Mouse (Mus musculus) heart, adult 18-20 months (tissue): ENCODE measurements around the gene Exog. TPM values are rescaled to one million over a fixed set of nuclear protein-coding genes. Genes with fewer than 3 reads are reported as not detected.

Experiments used
- DNase-seq, 2 experiments: peaks; one replicate each; pipeline ENCODE4 v3.0.0; 2021 to 2022; ENCODE audit warnings: mixed read lengths in 1 of 2
- long read RNA-seq, 2 experiments: library from polyadenylated mRNA; stranded (forward); transcript quantifications; one replicate each; pipeline ENCODE4 v2.0.0; 2021
- total RNA-seq, 2 experiments: library from RNA; stranded (reverse); gene quantifications; 2 replicates each; pipeline ENCODE4 v1.2.3; 2021

Exog gene
- total RNA-seq = 1 to 10 TPM; 2.7 to 4.0 TPM
- long read RNA-seq, experiment 1, transcript Exog-201 (6 exons, 3,832 nt) = major isoform, 7 of 9 reads
- long read RNA-seq, experiment 1, partial matches to known transcripts = 0 of 9 reads
- long read RNA-seq, experiment 1, other reads (novel, unspliced or antisense) = 1 of 9 reads
- long read RNA-seq, experiment 2, partial matches to known transcripts = 0 of 3 reads
- long read RNA-seq, experiment 2, other reads (novel, unspliced or antisense) = 2 of 3 reads

- DNase-seq = peak; percentile 97 to 98
Observed at GRCm38 (mm10) chr9:119444738-119445429, at the start of gene Exog. Exog (plus strand) TSS chr9:119444943.

DNA sequence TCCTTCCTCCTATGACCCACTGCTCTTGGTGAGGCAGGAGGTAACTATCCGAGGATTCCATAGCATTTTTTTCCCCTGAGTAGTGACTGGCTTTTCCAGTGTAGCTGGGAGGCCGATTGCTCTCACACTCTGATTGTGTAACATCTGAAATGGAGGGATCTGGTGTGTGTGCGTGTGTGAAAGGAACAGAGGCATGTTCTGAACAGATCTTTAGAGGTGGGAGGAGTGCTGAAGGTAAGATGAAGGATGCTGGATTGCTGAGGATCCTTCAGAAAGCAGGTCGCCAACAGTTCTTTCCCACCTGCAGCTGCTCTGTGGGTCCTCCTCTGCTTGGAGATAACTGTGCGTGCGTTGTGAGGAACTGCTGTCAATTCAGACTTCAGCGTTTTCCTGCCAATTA is 43.4 kb upstream of the Exog start:
- DNase-seq = peak in 1 of 2 experiments; percentile 30

DNA sequence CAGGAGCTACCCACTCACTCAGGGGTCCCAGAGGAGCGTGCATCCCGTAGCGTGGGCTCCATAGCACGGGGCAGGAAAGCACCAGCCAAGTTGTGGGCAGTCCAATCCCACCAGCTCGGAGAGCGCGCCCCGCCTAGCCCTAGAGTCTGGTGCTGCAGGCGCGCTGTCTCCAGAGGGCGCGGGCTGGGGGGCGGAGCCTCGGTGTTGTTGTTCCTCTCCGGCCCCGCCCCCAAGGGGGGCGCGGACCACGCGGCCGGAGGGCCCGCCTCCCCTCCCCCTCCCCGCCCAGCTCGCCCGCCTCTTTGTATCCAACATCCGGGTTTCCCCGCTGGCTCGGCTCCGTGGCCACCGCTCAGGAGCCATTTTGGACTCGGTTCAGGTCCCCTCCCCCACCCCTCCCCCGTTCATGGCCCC is 42.9 kb upstream of the Exog start, which contains the start of gene Acvr2b:
Gene Acvr2b, plus strand, starts transcription at position 318 of the 414 bp plus-strand sequence.
- DNase-seq = peak; percentile 95 to 96

GRCm38 (mm10) chr9:119402253-119403235 is 42.2 kb upstream of the Exog start:
- DNase-seq = peak; percentile 33 to 69

- peak; percentile 46 to 58 for DNase-seq
Observed at GRCm38 (mm10) chr9:119403236-119403641, 41.5 kb upstream of the Exog start.

DNA sequence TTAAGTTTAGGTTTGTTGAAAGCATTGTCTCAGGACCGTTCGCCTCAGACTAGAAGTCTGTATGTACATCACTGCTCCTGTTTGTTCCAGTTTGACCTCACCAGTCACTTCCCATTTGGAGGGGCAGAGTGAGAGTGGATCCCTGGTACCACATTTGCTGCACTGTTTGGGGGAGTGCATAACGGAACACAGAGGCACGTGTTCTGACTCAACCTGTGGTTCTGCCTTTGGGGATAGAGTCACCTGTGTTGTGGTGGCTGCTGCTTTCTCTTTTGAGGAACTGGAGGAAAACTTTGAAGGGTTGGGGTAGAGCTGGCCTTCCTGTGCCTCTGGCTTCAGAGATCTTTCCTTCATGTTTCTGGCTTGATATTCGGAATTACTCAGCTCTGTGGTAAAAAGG is 40.7 kb upstream of the Exog start:
- DNase-seq = no peak

GRCm38 (mm10) chr9:119407884-119408283 is 36.9 kb upstream of the Exog start:
- peak in 1 of 2 experiments; percentile 17 for DNase-seq

DNA sequence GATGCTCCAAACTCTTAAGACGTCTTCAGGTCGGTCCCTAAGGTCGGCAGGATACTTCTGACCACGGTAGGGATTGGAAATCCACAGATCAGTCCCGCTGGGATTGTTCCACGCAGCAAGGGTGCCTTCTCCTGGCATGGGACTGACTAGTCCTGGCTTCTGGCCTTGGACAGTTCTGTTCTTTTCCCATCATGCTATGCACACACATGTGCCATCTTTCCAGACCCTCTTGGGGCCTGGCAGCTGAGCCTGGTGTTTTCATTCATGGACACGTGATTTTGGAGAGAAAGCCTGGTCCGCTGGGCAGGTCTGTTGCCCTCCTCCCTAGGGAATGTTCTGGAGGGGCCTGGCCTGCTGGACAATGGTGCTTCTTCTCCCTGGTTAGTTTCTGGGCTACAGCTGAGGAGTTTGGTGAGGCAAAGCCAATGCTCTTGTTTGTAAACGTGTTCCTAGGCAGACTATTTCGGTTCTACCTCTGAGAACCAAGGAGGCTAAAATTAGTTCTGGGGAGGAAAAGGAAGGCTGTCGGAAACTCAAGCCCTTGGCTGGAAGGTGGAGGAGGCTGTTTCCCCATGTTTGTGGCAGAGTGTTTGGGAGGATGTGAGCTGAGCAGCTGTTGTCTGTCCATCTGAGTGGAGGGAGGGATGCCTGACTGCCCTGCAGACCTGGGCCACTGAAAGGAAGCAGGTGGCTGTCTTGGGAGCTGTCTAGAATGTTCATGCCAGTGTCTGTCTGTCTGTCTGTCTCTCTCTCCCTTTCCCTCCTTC is 35.7 kb upstream of the Exog start:
- peak; percentile 35 to 36 for DNase-seq

DNA sequence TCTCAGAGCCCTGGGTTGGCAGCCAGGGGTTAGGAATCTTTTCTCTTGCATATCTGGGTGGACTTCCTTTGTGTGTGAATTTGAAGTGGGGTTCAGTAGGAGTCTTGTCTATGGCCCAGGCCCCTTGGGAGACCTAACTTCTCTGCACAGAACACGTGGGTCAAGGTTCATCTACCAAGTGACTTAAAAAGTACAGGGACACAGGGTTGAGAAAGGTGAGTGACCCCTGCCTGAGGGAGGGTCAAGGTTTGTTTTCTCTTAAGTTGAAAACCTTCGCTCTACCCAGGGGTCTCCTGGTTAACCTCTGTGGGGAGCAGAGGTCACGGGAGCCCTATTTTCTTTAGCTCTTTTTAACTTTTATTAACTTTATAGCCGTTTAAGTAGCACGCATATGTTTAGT is 34.9 kb upstream of the Exog start:
- no peak for DNase-seq

GRCm38 (mm10) chr9:119418025-119418424 is 26.7 kb upstream of the Exog start:
- no peak for DNase-seq

DNA sequence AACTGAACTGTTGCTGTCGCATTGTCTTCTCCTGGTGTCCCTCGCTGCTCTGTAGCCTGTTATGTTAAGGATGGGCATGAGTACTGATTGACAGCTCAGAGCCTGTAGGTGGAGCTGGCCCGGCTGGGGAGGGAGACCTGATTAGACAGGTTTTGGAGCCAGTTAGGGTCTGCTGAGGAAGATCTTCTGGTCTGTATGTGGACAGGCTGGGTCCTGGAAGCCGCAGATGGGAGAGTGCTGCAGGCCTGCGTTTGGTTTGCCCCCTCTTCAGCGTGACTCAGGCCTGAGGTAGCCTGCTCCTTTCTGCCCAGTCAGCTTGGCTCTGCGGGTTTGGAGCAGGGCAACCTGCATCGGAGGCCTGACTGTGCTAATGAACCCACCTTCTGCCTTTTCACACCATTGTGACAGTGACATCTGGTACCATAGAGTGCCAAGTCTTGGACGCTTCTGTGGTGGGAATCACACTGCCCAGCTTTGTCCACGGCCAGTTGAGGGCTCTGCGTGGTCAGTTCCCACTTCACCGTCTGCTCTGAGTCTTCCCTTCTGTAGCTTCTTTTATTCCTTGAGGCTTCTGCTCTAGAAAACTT is 24.8 kb upstream of the Exog start:
- DNase-seq = no peak

- DNase-seq = peak; percentile 68 to 80
Observed at GRCm38 (mm10) chr9:119425217-119425975, 19.3 kb upstream of the Exog start.

GRCm38 (mm10) chr9:119425976-119426415 is 18.7 kb upstream of the Exog start:
- DNase-seq = no peak

DNA sequence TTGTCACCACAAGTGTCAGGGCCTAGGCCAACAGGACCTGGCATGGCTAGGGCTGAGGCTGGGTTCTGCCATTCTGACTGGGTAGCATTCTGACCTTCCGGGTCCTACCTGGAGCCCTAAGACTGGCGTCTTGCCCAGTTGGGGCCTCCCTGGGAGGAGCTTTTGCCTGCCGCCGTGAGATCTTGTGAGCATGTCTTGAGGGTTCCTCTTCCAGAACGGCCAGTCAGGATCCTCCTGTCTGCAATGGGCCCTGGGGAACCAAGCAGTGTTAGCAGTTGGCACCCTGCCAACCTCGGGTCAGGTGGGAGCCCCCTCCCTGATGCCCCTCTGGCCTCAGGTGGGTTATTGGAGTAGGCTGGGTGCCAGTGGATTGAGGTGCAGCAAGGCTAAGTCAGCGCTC is 18.3 kb upstream of the Exog start:
- no peak for DNase-seq

DNA sequence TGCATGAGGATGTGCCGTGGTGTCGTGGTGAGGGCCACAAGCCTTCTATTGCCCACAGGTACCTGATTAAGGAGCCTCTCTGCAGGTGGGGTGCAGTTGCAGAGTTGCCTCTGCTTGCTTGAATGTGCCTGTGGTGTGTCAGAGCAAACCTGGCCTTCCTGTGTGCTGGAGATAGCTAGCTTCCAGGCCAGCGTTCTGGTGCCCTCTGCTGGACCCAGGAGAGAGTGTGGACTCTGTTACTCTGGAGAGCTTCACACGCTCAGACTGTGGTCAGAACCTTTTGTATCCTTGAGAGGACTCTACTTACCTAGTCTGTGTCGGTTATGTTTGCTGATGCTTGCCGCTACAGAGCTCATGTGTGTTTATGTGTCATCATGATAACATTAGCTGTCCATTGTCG is 14.4 kb upstream of the Exog start:
- DNase-seq = peak; percentile 82 to 86

- no peak for DNase-seq
Observed at GRCm38 (mm10) chr9:119435855-119436254, 8.9 kb upstream of the Exog start.

DNA sequence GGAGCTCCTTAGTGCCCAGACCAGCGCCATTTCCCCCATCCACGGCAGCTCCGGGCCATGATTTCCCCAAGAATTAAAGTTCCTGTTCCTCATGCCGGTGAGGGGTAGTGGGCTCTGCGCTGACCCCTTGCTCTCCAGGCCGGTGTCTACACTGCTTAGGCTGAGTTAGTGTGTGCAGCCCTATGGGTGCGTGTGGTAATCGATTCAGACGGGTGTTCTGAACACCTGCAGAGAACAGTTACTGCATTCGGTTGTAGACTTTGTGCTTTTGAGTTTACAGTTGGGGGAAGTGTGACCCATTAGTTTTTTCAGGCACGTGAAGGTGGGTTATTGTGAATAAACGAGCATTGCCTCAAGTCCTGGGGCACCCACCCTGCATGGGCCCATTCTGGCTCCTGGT is 6.7 kb upstream of the Exog start:
- DNase-seq = no peak

GRCm38 (mm10) chr9:119438498-119439000 is 6.2 kb upstream of the Exog start:
- no peak for DNase-seq

- DNase-seq = no peak
Observed at GRCm38 (mm10) chr9:119445737-119446136, 994 bp downstream of the Exog start.

GRCm38 (mm10) chr9:119455967-119456366 is 11.2 kb downstream of the Exog start:
- DNase-seq = no peak
